Mouse (Mus musculus): Measurements from ENCODE around the gene Vmn1r39. TPM values are rescaled to one million over a fixed set of nuclear protein-coding genes. Genes with fewer than 3 reads are reported as not detected.
"Not testable (repeated sequence)": the region's sequence is repeated elsewhere in the genome, so short reads cannot be mapped to it uniquely, and the experiment has no call there.

Gene Vmn1r39
- polyA plus RNA-seq (2014; fragmentation: Nextera tagmentation; extraction: Ambion mirVana): not detected in 2 replicates

GRCm38 (mm10) chr6:66810509-66810908, at the start of gene Vmn1r39:
Gene Vmn1r39 (minus strand): TSS chr6:66810609.
- ATAC-seq (replicated peaks; ENCODE audit: insufficient number of reproducible peaks, low FRiP score, low TSS enrichment, low read depth): no peak
- Histone ChIP-seq H3K9me3 (replicated peaks; ENCODE audit: control insufficient read depth, low read length) (no peaks in the 10 kb centered on the region), H3K27ac (replicated peaks; ENCODE audit: low read depth, low read length) (no peak within 1 kb of the TSS), H3K27me3 (ENCODE audit: control insufficient read depth, insufficient read depth, low read length) (no peaks in the 10 kb centered on the region), H3K4me1 (ENCODE audit: control insufficient read depth, insufficient read depth, low read length) (no peaks in the 10 kb centered on the region), H3K4me3 (ENCODE audit: low read depth, low read length) (no peak within 1 kb of the TSS), H3K9ac (replicated peaks; ENCODE audit: low read length) (no peak within 1 kb of the TSS), H3K36me3 (replicated peaks; ENCODE audit: control insufficient read depth, insufficient read depth, low read depth, low read length) (no peaks in the 10 kb centered on the region), H3K4me2 (ENCODE audit: low read depth, low read length) (no peak within 1 kb of the TSS)
- no peak for DNase-seq (ENCODE audit: low spot score)
- WGBS: 86% methylated on average over 2 of the region's 2 CpGs

- no peak overlapping the region for H3K4me3 ChIP-seq (ENCODE audit: low read depth, low read length)
- no peak for ATAC-seq (replicated peaks; ENCODE audit: insufficient number of reproducible peaks, low FRiP score, low TSS enrichment, low read depth)
- no peaks in the 10 kb centered on the region for H3K4me1 ChIP-seq (ENCODE audit: control insufficient read depth, insufficient read depth, low read length)
- no peaks in the 10 kb centered on the region for H3K9me3 ChIP-seq (replicated peaks; ENCODE audit: control insufficient read depth, low read length)
- no peaks in the 10 kb centered on the region for H3K36me3 ChIP-seq (replicated peaks; ENCODE audit: control insufficient read depth, insufficient read depth, low read depth, low read length)
- no peak overlapping the region for H3K27ac ChIP-seq (replicated peaks; ENCODE audit: low read depth, low read length)
- no peak for DNase-seq (ENCODE audit: low spot score)
- H3K4me2 ChIP-seq (ENCODE audit: low read depth, low read length): no peak overlapping the region
- H3K9ac ChIP-seq (replicated peaks; ENCODE audit: low read length): no peak overlapping the region
- no peaks in the 10 kb centered on the region for H3K27me3 ChIP-seq (ENCODE audit: control insufficient read depth, insufficient read depth, low read length)
These were observed 49.0 kb upstream of the Vmn1r39 start for GRCm38 (mm10) chr6:66859391-66859790.

DNA sequence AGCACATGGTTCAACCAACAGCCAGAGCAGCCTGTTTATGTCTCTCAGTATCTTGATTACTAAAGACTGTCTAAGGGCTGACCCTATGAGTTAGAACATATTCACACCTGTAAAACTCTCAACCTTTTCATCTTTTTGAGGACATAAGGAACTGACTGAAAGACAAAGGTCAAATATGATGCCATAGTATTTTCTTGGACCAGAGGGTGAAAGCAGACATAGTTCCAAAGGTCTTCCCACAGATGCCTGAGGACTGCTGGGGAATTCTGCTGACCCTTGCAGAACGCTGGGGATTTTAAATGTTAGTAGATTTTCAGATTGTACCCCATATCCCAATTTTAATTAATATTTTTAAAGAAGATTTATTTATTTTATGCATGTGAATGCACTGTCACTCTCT, 47.9 kb upstream of the Vmn1r39 start:
- no peak overlapping the region for H3K9ac ChIP-seq (replicated peaks; ENCODE audit: low read length)
- DNase-seq (ENCODE audit: low spot score) (no peak), ATAC-seq (replicated peaks; ENCODE audit: insufficient number of reproducible peaks, low FRiP score, low TSS enrichment, low read depth) (no peak)
- no peak overlapping the region for H3K4me2 ChIP-seq (ENCODE audit: low read depth, low read length)
- H3K4me1 ChIP-seq (ENCODE audit: control insufficient read depth, insufficient read depth, low read length): no peaks in the 10 kb centered on the region
- H3K27ac ChIP-seq (replicated peaks; ENCODE audit: low read depth, low read length): no peak overlapping the region
- WGBS: 86% methylated on average over 1 of the region's 1 CpGs
- no peaks in the 10 kb centered on the region for H3K27me3 ChIP-seq (ENCODE audit: control insufficient read depth, insufficient read depth, low read length)
- H3K36me3 ChIP-seq (replicated peaks; ENCODE audit: control insufficient read depth, insufficient read depth, low read depth, low read length): no peaks in the 10 kb centered on the region
- H3K9me3 ChIP-seq (replicated peaks; ENCODE audit: control insufficient read depth, low read length): no peaks in the 10 kb centered on the region
- H3K4me3 ChIP-seq (ENCODE audit: low read depth, low read length): no peak overlapping the region

DNA sequence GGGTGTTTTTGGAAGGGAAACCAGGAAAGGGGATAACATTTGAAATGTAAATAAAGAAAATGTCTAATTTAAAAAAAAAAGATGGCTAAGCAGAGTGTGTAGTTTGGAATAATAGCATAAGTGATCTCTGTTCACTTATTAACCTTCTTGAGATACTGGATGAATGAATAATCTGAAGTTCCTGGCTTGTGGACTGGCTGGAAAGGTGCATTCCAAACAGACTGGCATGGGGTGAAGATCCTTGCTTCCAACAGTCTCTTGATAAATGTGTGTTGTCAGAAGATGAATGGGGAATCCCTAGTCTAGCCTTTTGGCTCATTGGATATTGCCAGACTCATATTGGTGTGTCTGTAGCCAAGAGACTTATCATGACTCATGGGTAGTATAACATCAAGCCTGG, 45.8 kb upstream of the Vmn1r39 start:
- H3K36me3 ChIP-seq (replicated peaks; ENCODE audit: control insufficient read depth, insufficient read depth, low read depth, low read length): no peaks in the 10 kb centered on the region
- H3K4me1 ChIP-seq (ENCODE audit: control insufficient read depth, insufficient read depth, low read length): no peaks in the 10 kb centered on the region
- H3K4me3 ChIP-seq (ENCODE audit: low read depth, low read length): no peak overlapping the region
- H3K4me2 ChIP-seq (ENCODE audit: low read depth, low read length): no peak overlapping the region
- ATAC-seq (replicated peaks; ENCODE audit: insufficient number of reproducible peaks, low FRiP score, low TSS enrichment, low read depth): no peak
- no peak for DNase-seq (ENCODE audit: low spot score)
- H3K9ac ChIP-seq (replicated peaks; ENCODE audit: low read length): no peak overlapping the region
- no peak overlapping the region for H3K27ac ChIP-seq (replicated peaks; ENCODE audit: low read depth, low read length)
- no peaks in the 10 kb centered on the region for H3K9me3 ChIP-seq (replicated peaks; ENCODE audit: control insufficient read depth, low read length)
- H3K27me3 ChIP-seq (ENCODE audit: control insufficient read depth, insufficient read depth, low read length): no peaks in the 10 kb centered on the region

- no peak overlapping the region for H3K4me3 ChIP-seq (ENCODE audit: low read depth, low read length)
- H3K27me3 ChIP-seq (ENCODE audit: control insufficient read depth, insufficient read depth, low read length): no peaks in the 10 kb centered on the region
- ATAC-seq (replicated peaks; ENCODE audit: insufficient number of reproducible peaks, low FRiP score, low TSS enrichment, low read depth): no peak
- no peak overlapping the region for H3K27ac ChIP-seq (replicated peaks; ENCODE audit: low read depth, low read length)
- no peaks in the 10 kb centered on the region for H3K9me3 ChIP-seq (replicated peaks; ENCODE audit: control insufficient read depth, low read length)
- H3K4me1 ChIP-seq (ENCODE audit: control insufficient read depth, insufficient read depth, low read length): no peaks in the 10 kb centered on the region
- peak; percentile 17 for DNase-seq (ENCODE audit: low spot score)
- no peak overlapping the region for H3K4me2 ChIP-seq (ENCODE audit: low read depth, low read length)
- WGBS: 38% methylated on average over 4 of the region's 4 CpGs
- no peaks in the 10 kb centered on the region for H3K36me3 ChIP-seq (replicated peaks; ENCODE audit: control insufficient read depth, insufficient read depth, low read depth, low read length)
- H3K9ac ChIP-seq (replicated peaks; ENCODE audit: low read length): no peak overlapping the region
These were observed 38.5 kb upstream of the Vmn1r39 start for GRCm38 (mm10) chr6:66848936-66849335.

GRCm38 (mm10) chr6:66840631-66841030, 30.2 kb upstream of the Vmn1r39 start:
- H3K27me3 ChIP-seq (ENCODE audit: control insufficient read depth, insufficient read depth, low read length); H3K27ac ChIP-seq (replicated peaks; ENCODE audit: low read depth, low read length); H3K4me2 ChIP-seq (ENCODE audit: low read depth, low read length); ATAC-seq (replicated peaks; ENCODE audit: insufficient number of reproducible peaks, low FRiP score, low TSS enrichment, low read depth); H3K36me3 ChIP-seq (replicated peaks; ENCODE audit: control insufficient read depth, insufficient read depth, low read depth, low read length); H3K4me3 ChIP-seq (ENCODE audit: low read depth, low read length); H3K9ac ChIP-seq (replicated peaks; ENCODE audit: low read length); H3K4me1 ChIP-seq (ENCODE audit: control insufficient read depth, insufficient read depth, low read length); H3K9me3 ChIP-seq (replicated peaks; ENCODE audit: control insufficient read depth, low read length): not testable (repeated sequence)
- WGBS: 4% methylated on average over 1 of the region's 1 CpGs
- DNase-seq (ENCODE audit: low spot score): peak; percentile 51

GRCm38 (mm10) chr6:66836932-66837331, 26.5 kb upstream of the Vmn1r39 start:
- ATAC-seq (replicated peaks; ENCODE audit: insufficient number of reproducible peaks, low FRiP score, low TSS enrichment, low read depth) (no peak), DNase-seq (ENCODE audit: low spot score) (no peak)
- Histone ChIP-seq H3K4me3 (ENCODE audit: low read depth, low read length) (no peak overlapping the region), H3K4me1 (ENCODE audit: control insufficient read depth, insufficient read depth, low read length) (no peaks in the 10 kb centered on the region), H3K36me3 (replicated peaks; ENCODE audit: control insufficient read depth, insufficient read depth, low read depth, low read length) (no peaks in the 10 kb centered on the region), H3K4me2 (ENCODE audit: low read depth, low read length) (no peak overlapping the region), H3K9me3 (replicated peaks; ENCODE audit: control insufficient read depth, low read length) (no peaks in the 10 kb centered on the region), H3K9ac (replicated peaks; ENCODE audit: low read length) (no peak overlapping the region), H3K27ac (replicated peaks; ENCODE audit: low read depth, low read length) (no peak overlapping the region), H3K27me3 (ENCODE audit: control insufficient read depth, insufficient read depth, low read length) (no peaks in the 10 kb centered on the region)

DNA sequence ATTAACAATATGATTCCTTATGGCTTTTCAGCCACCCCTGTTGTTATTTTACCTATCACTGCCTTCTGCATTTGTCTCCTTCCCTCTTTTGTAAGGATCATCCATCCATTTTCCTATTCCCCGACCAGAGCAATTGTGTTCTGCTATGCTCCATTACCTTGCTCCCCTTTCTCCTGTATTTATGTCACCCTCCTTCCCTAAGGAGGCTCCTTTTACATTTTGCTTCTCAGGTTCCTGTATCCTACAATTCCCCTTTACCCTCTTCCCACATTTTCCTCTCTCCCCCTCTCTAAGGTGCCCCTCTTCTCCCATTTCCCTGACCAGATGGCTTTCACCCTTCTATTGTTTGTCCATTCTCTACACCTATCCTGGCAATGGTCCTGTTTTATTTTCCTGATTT, 4.1 kb downstream of the Vmn1r39 start:
- H3K9me3 ChIP-seq (replicated peaks; ENCODE audit: control insufficient read depth, low read length): no peaks in the 10 kb centered on the region
- H3K4me2 ChIP-seq (ENCODE audit: low read depth, low read length): no peak overlapping the region
- no peaks in the 10 kb centered on the region for H3K4me1 ChIP-seq (ENCODE audit: control insufficient read depth, insufficient read depth, low read length)
- no peaks in the 10 kb centered on the region for H3K27me3 ChIP-seq (ENCODE audit: control insufficient read depth, insufficient read depth, low read length)
- H3K4me3 ChIP-seq (ENCODE audit: low read depth, low read length): no peak overlapping the region
- H3K36me3 ChIP-seq (replicated peaks; ENCODE audit: control insufficient read depth, insufficient read depth, low read depth, low read length): no peaks in the 10 kb centered on the region
- H3K27ac ChIP-seq (replicated peaks; ENCODE audit: low read depth, low read length): no peak overlapping the region
- DNase-seq (ENCODE audit: low spot score): no peak
- 62% methylated on average over 1 of the region's 1 CpGs for WGBS
- no peak for ATAC-seq (replicated peaks; ENCODE audit: insufficient number of reproducible peaks, low FRiP score, low TSS enrichment, low read depth)
- no peak overlapping the region for H3K9ac ChIP-seq (replicated peaks; ENCODE audit: low read length)

DNA sequence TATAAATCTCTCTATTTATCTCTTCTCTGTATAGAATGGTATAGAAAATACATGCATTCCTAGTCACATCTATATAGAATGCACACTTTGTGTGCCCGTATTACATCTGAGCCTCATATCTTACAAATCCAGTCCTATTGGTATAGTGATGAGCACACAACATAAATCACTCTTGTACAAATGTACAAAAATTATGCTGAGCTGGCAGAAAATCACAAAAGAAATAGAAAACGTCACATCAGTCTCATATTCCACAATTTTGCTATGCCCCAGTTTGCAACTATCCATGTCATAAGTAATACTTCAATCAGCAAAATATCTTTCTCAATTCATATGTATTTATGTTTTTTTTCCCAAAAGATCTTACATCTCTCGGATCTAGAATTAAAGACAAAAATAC, 4.7 kb downstream of the Vmn1r39 start:
- H3K4me1 ChIP-seq (ENCODE audit: control insufficient read depth, insufficient read depth, low read length): no peaks in the 10 kb centered on the region
- DNase-seq (ENCODE audit: low spot score): no peak
- no peak overlapping the region for H3K9ac ChIP-seq (replicated peaks; ENCODE audit: low read length)
- no peak overlapping the region for H3K4me3 ChIP-seq (ENCODE audit: low read depth, low read length)
- H3K4me2 ChIP-seq (ENCODE audit: low read depth, low read length): no peak overlapping the region
- H3K9me3 ChIP-seq (replicated peaks; ENCODE audit: control insufficient read depth, low read length): no peaks in the 10 kb centered on the region
- no peaks in the 10 kb centered on the region for H3K36me3 ChIP-seq (replicated peaks; ENCODE audit: control insufficient read depth, insufficient read depth, low read depth, low read length)
- no peak for ATAC-seq (replicated peaks; ENCODE audit: insufficient number of reproducible peaks, low FRiP score, low TSS enrichment, low read depth)
- WGBS: 85% methylated on average over 3 of the region's 3 CpGs
- no peaks in the 10 kb centered on the region for H3K27me3 ChIP-seq (ENCODE audit: control insufficient read depth, insufficient read depth, low read length)
- H3K27ac ChIP-seq (replicated peaks; ENCODE audit: low read depth, low read length): no peak overlapping the region
